Mouse (Mus musculus): ENCODE results near the gene Gm1673.

Gene Gm1673

DNA sequence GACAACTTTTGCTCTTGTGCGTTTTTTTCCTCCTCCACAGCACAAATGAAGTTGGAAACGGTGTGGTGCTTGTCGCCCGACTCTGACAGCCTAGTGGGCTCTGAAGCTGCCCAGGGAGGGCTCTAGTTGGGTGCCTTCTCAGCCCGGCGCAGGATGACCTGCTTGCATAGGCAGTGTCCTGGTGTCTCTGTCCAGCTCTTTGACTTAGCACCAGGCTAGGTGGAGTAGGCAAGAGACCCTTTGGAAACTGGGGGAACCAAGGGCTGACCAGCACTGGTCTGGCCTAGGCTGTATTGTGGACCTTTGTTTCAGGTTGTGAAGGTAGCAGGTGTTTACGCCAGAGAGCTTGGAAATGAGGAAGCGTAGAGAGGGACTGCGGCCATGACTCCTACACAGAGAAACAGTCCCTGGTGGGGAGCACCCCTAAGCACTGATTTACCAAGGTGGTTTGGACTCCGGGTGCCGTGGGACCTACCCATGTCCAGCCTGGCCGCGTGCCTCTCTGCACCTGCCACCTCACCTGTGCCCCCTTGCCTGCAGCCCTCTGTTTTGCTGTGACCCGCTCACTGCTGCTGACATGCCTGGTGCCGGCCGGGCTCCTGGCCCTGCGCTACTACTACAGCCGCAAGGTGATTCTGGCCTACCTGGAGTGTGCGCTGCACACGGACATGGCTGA lies 14.7 kb downstream of the Gm1673 start:
- peak in 1 of 2 experiments; percentile 22 for DNase-seq (ENCODE audit: low spot score in 2 of 2)

- DNase-seq (ENCODE audit: low spot score in 2 of 2) = no peak
Measured at GRCm38 (mm10) chr5:33998505-33998877, 15.3 kb downstream of the Gm1673 start.

DNA sequence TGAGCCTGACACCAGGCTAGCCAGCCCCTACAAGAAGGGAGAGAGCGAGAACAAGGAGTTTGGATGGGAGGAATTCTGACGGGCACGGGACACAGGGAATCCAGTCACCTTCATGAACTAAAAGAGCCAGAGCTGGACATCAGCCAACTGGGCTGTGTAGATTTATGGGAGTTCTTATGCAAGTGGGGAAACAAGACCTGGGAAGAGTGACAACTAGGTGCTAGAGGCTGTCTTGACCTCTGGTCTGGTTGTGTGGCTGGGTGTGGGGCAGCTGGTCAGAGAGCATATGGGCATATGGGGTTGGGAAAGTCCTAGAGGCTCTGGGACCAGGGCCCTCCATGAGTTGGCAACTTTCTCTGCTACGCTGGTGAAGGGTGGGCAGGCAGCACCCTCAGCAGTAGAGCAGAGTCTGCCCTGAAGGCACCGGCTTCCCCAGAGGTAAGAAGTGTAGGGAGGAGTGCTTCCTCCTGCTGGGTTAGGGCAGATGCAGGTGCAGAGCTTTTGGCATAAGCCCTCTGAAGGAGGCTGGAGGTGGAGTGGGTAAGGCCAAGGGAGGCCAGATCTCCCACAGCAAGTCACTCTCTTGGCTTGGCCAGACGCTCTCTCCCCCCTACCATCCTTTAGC lies 16.3 kb downstream of the Gm1673 start:
- DNase-seq (ENCODE audit: low spot score in 2 of 2) = no peak

GRCm38 (mm10) chr5:34000809-34001208 lies 17.6 kb downstream of the Gm1673 start:
- no peak for DNase-seq (ENCODE audit: low spot score in 2 of 2)

GRCm38 (mm10) chr5:34001401-34001800 lies 18.2 kb downstream of the Gm1673 start:
- no peak for DNase-seq (ENCODE audit: low spot score in 2 of 2)

DNA sequence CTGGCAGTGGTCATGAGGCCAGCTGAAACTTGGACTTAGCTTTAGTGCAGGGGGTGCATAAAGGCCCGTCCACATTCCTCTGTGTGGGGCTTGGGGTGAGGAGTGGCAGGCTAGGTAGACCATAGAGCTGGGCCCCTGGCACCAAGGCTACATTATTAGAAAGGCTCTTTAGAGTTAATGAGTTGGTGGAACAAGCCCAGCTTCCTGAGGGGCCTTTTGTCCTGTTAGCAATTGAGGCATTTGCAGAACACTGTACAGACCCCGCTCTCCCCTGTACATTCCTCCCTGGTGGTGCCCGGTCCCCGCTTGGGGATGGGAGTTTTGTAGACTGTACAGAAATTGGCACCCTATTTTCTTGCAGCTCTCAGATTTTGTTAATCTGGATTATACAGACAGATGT lies 19.4 kb downstream of the Gm1673 start:
- DNase-seq (ENCODE audit: low spot score in 2 of 2) = no peak

GRCm38 (mm10) chr5:34004618-34005017 lies 21.4 kb downstream of the Gm1673 start:
- DNase-seq (ENCODE audit: low spot score in 2 of 2) = no peak

DNA sequence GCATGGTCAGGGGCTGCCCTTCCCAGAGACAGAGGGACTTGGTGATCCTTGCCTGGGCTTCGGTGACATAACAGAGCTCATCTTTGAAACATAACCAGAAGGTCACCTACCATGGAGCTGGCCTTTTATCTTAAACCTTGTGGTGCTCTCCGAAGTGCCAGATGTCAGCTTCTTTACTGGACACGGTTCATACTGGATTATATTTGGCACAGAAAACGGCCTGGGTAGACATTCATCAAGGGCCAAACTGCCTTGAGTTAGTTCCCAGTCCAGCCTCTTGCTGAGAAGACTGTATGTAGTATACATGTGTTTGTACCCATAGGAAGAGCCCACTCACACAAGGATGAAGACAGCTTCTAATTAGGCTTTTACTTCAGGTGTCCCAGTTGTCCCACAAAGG lies 23.6 kb downstream of the Gm1673 start:
- DNase-seq (ENCODE audit: low spot score in 2 of 2) = no peak

GRCm38 (mm10) chr5:34007392-34007941 lies 24.2 kb downstream of the Gm1673 start:
- no peak for DNase-seq (ENCODE audit: low spot score in 2 of 2)

- DNase-seq (ENCODE audit: low spot score in 2 of 2) = no peak
Measured at GRCm38 (mm10) chr5:34014652-34015051, 31.4 kb downstream of the Gm1673 start.

GRCm38 (mm10) chr5:34018968-34019367 lies 35.7 kb downstream of the Gm1673 start:
- DNase-seq (ENCODE audit: low spot score in 2 of 2) = no peak

- DNase-seq (ENCODE audit: low spot score in 2 of 2) = no peak
Measured at GRCm38 (mm10) chr5:34030101-34030500, 46.9 kb downstream of the Gm1673 start.

- DNase-seq (ENCODE audit: low spot score in 2 of 2) = no peak
Measured at GRCm38 (mm10) chr5:34031022-34031421, 47.8 kb downstream of the Gm1673 start.

DNA sequence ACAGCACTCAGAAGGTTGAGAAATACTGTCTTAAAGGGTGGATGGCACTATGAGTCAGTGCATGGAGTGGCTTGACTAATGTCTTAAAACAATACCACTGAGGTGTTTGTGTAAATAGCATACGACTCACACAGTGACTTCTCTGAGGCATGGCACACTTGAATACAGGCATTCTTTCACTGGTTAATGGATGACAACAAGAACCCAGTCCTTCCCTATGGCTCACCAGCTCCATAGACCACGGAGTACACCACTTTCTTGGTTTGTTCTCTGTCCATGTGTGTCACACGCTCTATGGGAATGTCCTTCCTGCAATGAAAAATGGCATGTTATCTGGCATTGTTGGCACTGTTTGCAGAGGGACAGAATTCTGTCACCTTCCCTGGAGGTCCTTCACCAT lies 49.3 kb downstream of the Gm1673 start:
- DNase-seq (ENCODE audit: low spot score in 2 of 2) = no peak
